Mouse (Mus musculus): ENCODE results near the gene Ptpn21.
A peak's percentile ranks its signal among the peaks of the same experiment; 100 is the strongest.

Gene Ptpn21

GRCm38 (mm10) chr12:98724224-98724623, 13.0 kb downstream of the Ptpn21 start:
- DNase-seq (ENCODE audit: low spot score in 2 of 2) = no peak

GRCm38 (mm10) chr12:98721030-98721429, 16.2 kb downstream of the Ptpn21 start:
- no peak for DNase-seq (ENCODE audit: low spot score in 2 of 2)

- no peak for DNase-seq (ENCODE audit: low spot score in 2 of 2)
Observed at GRCm38 (mm10) chr12:98720628-98721027, 16.6 kb downstream of the Ptpn21 start.

- DNase-seq (ENCODE audit: low spot score in 2 of 2) = no peak
Observed at GRCm38 (mm10) chr12:98716142-98716541, 21.1 kb downstream of the Ptpn21 start.

- DNase-seq (ENCODE audit: low spot score in 2 of 2) = no peak
Observed at GRCm38 (mm10) chr12:98714757-98715156, 22.4 kb downstream of the Ptpn21 start.

- no peak for DNase-seq (ENCODE audit: low spot score in 2 of 2)
Observed at GRCm38 (mm10) chr12:98713621-98714103, 23.5 kb downstream of the Ptpn21 start.

- no peak for DNase-seq (ENCODE audit: low spot score in 2 of 2)
Observed at GRCm38 (mm10) chr12:98712819-98713218, 24.4 kb downstream of the Ptpn21 start.

GRCm38 (mm10) chr12:98703961-98704360, 33.2 kb downstream of the Ptpn21 start:
- no peak for DNase-seq (ENCODE audit: low spot score in 2 of 2)

GRCm38 (mm10) chr12:98703554-98703953, 33.7 kb downstream of the Ptpn21 start:
- DNase-seq (ENCODE audit: low spot score in 2 of 2) = no peak

GRCm38 (mm10) chr12:98701564-98701963, 35.6 kb downstream of the Ptpn21 start:
- no peak for DNase-seq (ENCODE audit: low spot score in 2 of 2)

- DNase-seq (ENCODE audit: low spot score in 2 of 2) = no peak
Observed at GRCm38 (mm10) chr12:98697202-98697601, 40.0 kb downstream of the Ptpn21 start.

GRCm38 (mm10) chr12:98690230-98690629, 47.0 kb downstream of the Ptpn21 start:
- no peak for DNase-seq (ENCODE audit: low spot score in 2 of 2)

- no peak for DNase-seq (ENCODE audit: low spot score in 2 of 2)
Observed at GRCm38 (mm10) chr12:98683574-98683973, 53.6 kb downstream of the Ptpn21 start.

GRCm38 (mm10) chr12:98683171-98683570, 54.0 kb downstream of the Ptpn21 start:
- DNase-seq (ENCODE audit: low spot score in 2 of 2) = no peak

- no peak for DNase-seq (ENCODE audit: low spot score in 2 of 2)
Observed at GRCm38 (mm10) chr12:98682196-98682595, 55.0 kb downstream of the Ptpn21 start.

- no peak for DNase-seq (ENCODE audit: low spot score in 2 of 2)
Observed at GRCm38 (mm10) chr12:98679906-98680305, 57.3 kb downstream of the Ptpn21 start.

- DNase-seq (ENCODE audit: low spot score in 2 of 2) = no peak
Observed at GRCm38 (mm10) chr12:98677336-98677735, 59.9 kb downstream of the Ptpn21 start.

GRCm38 (mm10) chr12:98676861-98677260, 60.3 kb downstream of the Ptpn21 start:
- DNase-seq (ENCODE audit: low spot score in 2 of 2) = no peak

GRCm38 (mm10) chr12:98674627-98675143, 62.5 kb downstream of the Ptpn21 start:
- DNase-seq (ENCODE audit: low spot score in 2 of 2) = peak; percentile 46 to 64

GRCm38 (mm10) chr12:98673879-98674278, 63.3 kb downstream of the Ptpn21 start:
- no peak for DNase-seq (ENCODE audit: low spot score in 2 of 2)

GRCm38 (mm10) chr12:98670429-98670828, 66.8 kb downstream of the Ptpn21 start:
- no peak for DNase-seq (ENCODE audit: low spot score in 2 of 2)

- DNase-seq (ENCODE audit: low spot score in 2 of 2) = no peak
Observed at GRCm38 (mm10) chr12:98669864-98670263, 67.3 kb downstream of the Ptpn21 start.

GRCm38 (mm10) chr12:98669086-98669485, 68.1 kb downstream of the Ptpn21 start:
- no peak for DNase-seq (ENCODE audit: low spot score in 2 of 2)

GRCm38 (mm10) chr12:98668132-98668814, 68.9 kb downstream of the Ptpn21 start:
- no peak for DNase-seq (ENCODE audit: low spot score in 2 of 2)

Data from natural killer cell, adult 2 months (primary cell).